Mouse (Mus musculus): ENCODE data around the gene Nsd1.

- TF ChIP-seq CTCF (IDR thresholded peaks at IDR 0.05) (peak; percentile 42), EP300 (IDR thresholded peaks at IDR 0.05) (no peak)
Measured at GRCm38 (mm10) chr13:55230701-55231100, 21.1 kb downstream of the Nsd1 start.

Measured in lung, postnatal 0 days (tissue).